Mouse (Mus musculus) heart, embryonic 14.5 days (tissue): ENCODE measurements at regions not wholly inside any gene's neighbourhood (a gene's known extent, or its start where the extent isn't known, plus 50 kb on each side); places are given as distances from the start of the nearest gene placed in this dataset.

ENCODE experiments used
- ATAC-seq: fragments of 200-750 bp; cut with Nextera tagmentation; 2 replicates; pipeline ENCODE4 v1.8.0; 2017; ENCODE audit warnings: low read depth, moderate TSS enrichment; ENCODE audit not compliant: insufficient number of reproducible peaks, insufficient read depth, low FRiP score
- H3K27ac ChIP-seq, 2 experiments: fragments of 200-500 bp in 1 of 2; fragments of 300-500 bp in 1 of 2; sonication (generic) in 1 of 2; replicated peaks in 1 of 2; 2 replicates each; pipeline ENCODE4 v1.5.1; 2012 to 2014; ENCODE audit warnings: low read depth in 2 of 2, low read length in 2 of 2, control low read depth in 1 of 2, mild to moderate bottlenecking in 1 of 2, mixed read lengths in 1 of 2; ENCODE audit not compliant: control insufficient read depth in 1 of 2, insufficient read depth in 1 of 2
- H3K27me3 ChIP-seq: fragments of 300-500 bp; sonication (generic); 2 replicates; pipeline ENCODE4 v1.6.1; 2014; ENCODE audit warnings: mild to moderate bottlenecking, low read length, control low read depth; ENCODE audit not compliant: control insufficient read depth, insufficient read depth
- H3K36me3 ChIP-seq: fragments of 300-500 bp; sonication (generic); 2 replicates; pipeline ENCODE4 v1.6.1; 2014; ENCODE audit warnings: mild to moderate bottlenecking, control low read depth, low read length, mixed read lengths; ENCODE audit not compliant: control insufficient read depth, insufficient read depth
- H3K4me1 ChIP-seq, 2 experiments: fragments of 200-500 bp in 1 of 2; fragments of 300-500 bp in 1 of 2; sonication (generic) in 1 of 2; 2 replicates each; pipeline ENCODE4 v1.6.1; 2012 to 2014; ENCODE audit warnings: low read length in 2 of 2, control low read depth in 1 of 2, mixed read lengths in 1 of 2; ENCODE audit not compliant: control insufficient read depth in 2 of 2, insufficient read depth in 2 of 2
- H3K4me2 ChIP-seq: fragments of 300-500 bp; sonication (generic); 2 replicates; pipeline ENCODE4 v1.6.1; 2014; ENCODE audit warnings: mild to moderate bottlenecking, low read length
- H3K4me3 ChIP-seq, 2 experiments: fragments of 200-500 bp in 1 of 2; fragments of 300-500 bp in 1 of 2; sonication (generic) in 1 of 2; 2 replicates each; pipeline ENCODE4 v1.5.1; 2012 to 2014; ENCODE audit warnings: low read length in 2 of 2, mild to moderate bottlenecking in 2 of 2, control low read depth in 1 of 2, low read depth in 1 of 2, moderate library complexity in 1 of 2; ENCODE audit not compliant: control insufficient read depth in 1 of 2, insufficient read depth in 1 of 2
- H3K9ac ChIP-seq: fragments of 300-500 bp; sonication (generic); 2 replicates; pipeline ENCODE4 v1.6.1; 2014; ENCODE audit warnings: mild to moderate bottlenecking, low read length
- H3K9me3 ChIP-seq: fragments of 300-500 bp; sonication (generic); 2 replicates; pipeline ENCODE4 v1.6.1; 2016; ENCODE audit warnings: low read length, control low read depth; ENCODE audit not compliant: control insufficient read depth
- WGBS: fragments of 180-500 bp; shearing (Covaris S2); extraction: QIAGEN DNeasy Blood & Tissue Kit; methylation state at CpG from one replicate; pipeline ENCODE4 v1.1.7; 2014; 5-methylcytosine and 5-hydroxymethylcytosine counted together

GRCm38 (mm10) chr13:42446921-42447320 lies 145.6 kb downstream of the Edn1 start:
- no peak overlapping the region for H3K4me3 ChIP-seq
- no peak for ATAC-seq
- H3K4me1 ChIP-seq = no peaks in the 10 kb centered on the region
- no peaks in the 10 kb centered on the region for H3K27me3 ChIP-seq
- H3K9ac ChIP-seq = no peak overlapping the region
- no peaks in the 10 kb centered on the region for H3K9me3 ChIP-seq
- H3K4me2 ChIP-seq = no peak overlapping the region
- 3% methylated on average over 1 of the region's 1 CpGs for WGBS
- no peaks in the 10 kb centered on the region for H3K36me3 ChIP-seq
- H3K27ac ChIP-seq = no peak overlapping the region

GRCm38 (mm10) chr13:42453665-42454064 lies 152.4 kb downstream of the Edn1 start:
- Histone ChIP-seq H3K4me2 (no peak overlapping the region), H3K4me3 (no peak overlapping the region), H3K27ac (no peak overlapping the region), H3K4me1 (no peaks in the 10 kb centered on the region), H3K9me3 (no peaks in the 10 kb centered on the region), H3K27me3 (no peaks in the 10 kb centered on the region), H3K36me3 (no peaks in the 10 kb centered on the region), H3K9ac (no peak overlapping the region)
- ATAC-seq = no peak
- WGBS = 77% methylated on average over 5 of the region's 5 CpGs

- no peaks in the 10 kb centered on the region for H3K27me3 ChIP-seq
- ATAC-seq = no peak
- H3K9me3 ChIP-seq = no peaks in the 10 kb centered on the region
- H3K9ac ChIP-seq = no peak overlapping the region
- H3K27ac ChIP-seq = no peak overlapping the region
- no peak overlapping the region for H3K4me3 ChIP-seq
- no peaks in the 10 kb centered on the region for H3K4me1 ChIP-seq
- H3K36me3 ChIP-seq = no peaks in the 10 kb centered on the region
- no peak overlapping the region for H3K4me2 ChIP-seq
- WGBS = 80% methylated on average over 3 of the region's 3 CpGs
These were observed 158.6 kb downstream of the Edn1 start for GRCm38 (mm10) chr13:42459892-42460291.

- ATAC-seq = no peak
- WGBS = 81% methylated on average over 3 of the region's 3 CpGs
These were observed 177.5 kb downstream of the Edn1 start for GRCm38 (mm10) chr13:42478825-42479224.

GRCm38 (mm10) chr13:42490956-42491680 lies 189.3 kb upstream of the Phactr1 start:
- peaks cover 4% of the 10 kb centered on the region in 2 experiments; a peak in 3 of 4 replicates for H3K4me1 ChIP-seq
- no peaks in the 10 kb centered on the region for H3K27me3 ChIP-seq
- no peak overlapping the region for H3K4me3 ChIP-seq
- no peaks in the 10 kb centered on the region for H3K9me3 ChIP-seq
- no peak overlapping the region for H3K9ac ChIP-seq
- 67% methylated on average over 4 of the region's 4 CpGs for WGBS
- ATAC-seq = no peak
- H3K4me2 ChIP-seq = no peak overlapping the region
- no peak overlapping the region for H3K27ac ChIP-seq
- H3K36me3 ChIP-seq = no peaks in the 10 kb centered on the region

More at GRCm38 (mm10) chr13:42478825-42479224, 177.5 kb downstream of the Edn1 start:
- H3K4me3 ChIP-seq = no peak overlapping the region
- H3K27ac ChIP-seq = no peak overlapping the region
- no peak overlapping the region for H3K4me2 ChIP-seq
- no peak overlapping the region for H3K9ac ChIP-seq
- H3K27me3 ChIP-seq = no peaks in the 10 kb centered on the region
- H3K4me1 ChIP-seq = no peaks in the 10 kb centered on the region
- H3K36me3 ChIP-seq = no peaks in the 10 kb centered on the region
- H3K9me3 ChIP-seq = no peaks in the 10 kb centered on the region

GRCm38 (mm10) chr13:42494371-42494770 lies 186.1 kb upstream of the Phactr1 start:
- Histone ChIP-seq H3K4me1 (peaks cover 4 to 6% of the 10 kb centered on the region in 2 experiments; a peak in 3 of 4 replicates), H3K27ac (0 out of 4 replicates have a peak overlapping the region, but pooled peaks of 1 of the 2 experiments have one; percentile 28), H3K9me3 (no peaks in the 10 kb centered on the region), H3K4me2 (no peak overlapping the region), H3K36me3 (no peaks in the 10 kb centered on the region), H3K27me3 (no peaks in the 10 kb centered on the region), H3K4me3 (no peak overlapping the region), H3K9ac (no peak overlapping the region)
- 68% methylated on average over 5 of the region's 5 CpGs for WGBS
- no peak for ATAC-seq

- H3K4me2 ChIP-seq = no peak overlapping the region
- H3K4me1 ChIP-seq = peaks cover 5 to 9% of the 10 kb centered on the region in 2 experiments; a peak in 3 of 4 replicates
- 69% methylated on average over 4 of the region's 4 CpGs for WGBS
- no peaks in the 10 kb centered on the region for H3K36me3 ChIP-seq
- no peak overlapping the region for H3K4me3 ChIP-seq
- no peaks in the 10 kb centered on the region for H3K9me3 ChIP-seq
- no peak overlapping the region for H3K27ac ChIP-seq
- no peaks in the 10 kb centered on the region for H3K27me3 ChIP-seq
- ATAC-seq = no peak
- no peak overlapping the region for H3K9ac ChIP-seq
These were observed 182.1 kb upstream of the Phactr1 start for GRCm38 (mm10) chr13:42498351-42498750.

GRCm38 (mm10) chr13:42507535-42507934 lies 172.9 kb upstream of the Phactr1 start:
- H3K27me3 ChIP-seq = no peaks in the 10 kb centered on the region
- no peak overlapping the region for H3K27ac ChIP-seq
- H3K4me3 ChIP-seq = no peak overlapping the region
- H3K9ac ChIP-seq = no peak overlapping the region
- WGBS = 85% methylated on average over 5 of the region's 5 CpGs
- no peaks in the 10 kb centered on the region for H3K9me3 ChIP-seq
- H3K4me1 ChIP-seq = no peaks in the 10 kb centered on the region
- no peak overlapping the region for H3K4me2 ChIP-seq
- H3K36me3 ChIP-seq = no peaks in the 10 kb centered on the region
- ATAC-seq = no peak
